In the genomic region with DNA sequence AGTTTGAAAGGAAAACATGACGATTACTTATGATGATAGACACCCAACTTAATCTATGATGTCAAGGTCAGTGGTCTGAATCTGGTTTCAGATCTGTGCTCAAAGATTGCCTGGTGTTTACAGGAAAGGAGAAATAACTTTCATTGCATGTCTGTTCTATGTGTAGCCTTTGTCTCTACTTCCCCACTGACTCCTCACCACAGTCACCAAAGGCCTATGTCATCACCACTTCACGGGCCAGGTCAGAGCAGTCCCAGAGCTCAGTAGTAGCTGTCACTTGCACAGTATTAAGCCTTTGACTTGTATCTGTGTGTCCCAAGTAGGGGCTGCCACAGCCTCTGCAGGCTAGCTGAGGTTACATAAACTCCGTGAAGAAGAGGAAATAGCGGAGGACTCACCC, we compare ENCODE assay signal across 15 mouse cellular contexts.
"Had no signal": no experiment of that assay in that cellular context is flagged by ENCODE, and none has a peak within 500 bp of the region (broad histone marks: within the 10 kb centered on the region; RNA-seq: fewer than 3 reads in every experiment).

No protein-coding gene starts in this region.

- H3K9me3 ChIP-seq: intestine, embryonic 15.5 days; kidney, embryonic 15.5 days; limb, embryonic 12.5 days; liver, embryonic 12.5 days; midbrain, embryonic 10.5 days; midbrain, embryonic 15.5 days; stomach, embryonic 15.5 days had no signal

- H3K4me1 ChIP-seq: intestine, embryonic 15.5 days; limb, embryonic 12.5 days; liver, embryonic 12.5 days; midbrain, embryonic 15.5 days; stomach, embryonic 15.5 days had no signal

- ATAC-seq: intestine, embryonic 15.5 days; liver, embryonic 12.5 days; midbrain, embryonic 15.5 days had no signal

- H3K4me2 ChIP-seq: intestine, embryonic 15.5 days; kidney, embryonic 15.5 days; limb, embryonic 12.5 days; liver, embryonic 12.5 days; midbrain, embryonic 15.5 days; stomach, embryonic 15.5 days had no signal

- H3K4me3 ChIP-seq: intestine, embryonic 15.5 days; kidney, embryonic 15.5 days; limb, embryonic 12.5 days; liver, embryonic 12.5 days; midbrain, embryonic 10.5 days; midbrain, embryonic 15.5 days; stomach, embryonic 15.5 days had no signal

- H3K27me3 ChIP-seq: intestine, embryonic 15.5 days; kidney, embryonic 15.5 days; limb, embryonic 12.5 days; midbrain, embryonic 15.5 days; stomach, embryonic 15.5 days had no signal

- DNase-seq: kidney, adult 2 months; kidney, postnatal 14 days; layer of hippocampus, adult 9-11 months; layer of hippocampus, postnatal 36 days; right cerebral cortex, adult 18-20 months; right cerebral cortex, postnatal 25 days; thymus, adult 2 months; thymus, postnatal 25 days had no signal

- H3K36me3 ChIP-seq: intestine, embryonic 15.5 days; kidney, embryonic 15.5 days; limb, embryonic 12.5 days; liver, embryonic 12.5 days; midbrain, embryonic 10.5 days; midbrain, embryonic 15.5 days; stomach, embryonic 15.5 days had no signal

- H3K27ac ChIP-seq: intestine, embryonic 15.5 days; kidney, embryonic 15.5 days; limb, embryonic 12.5 days; liver, embryonic 12.5 days; midbrain, embryonic 10.5 days; midbrain, embryonic 15.5 days; stomach, embryonic 15.5 days had no signal

- H3K9ac ChIP-seq: intestine, embryonic 15.5 days; kidney, embryonic 15.5 days; limb, embryonic 12.5 days; liver, embryonic 12.5 days; midbrain, embryonic 15.5 days; stomach, embryonic 15.5 days had no signal
